In the genomic region with DNA sequence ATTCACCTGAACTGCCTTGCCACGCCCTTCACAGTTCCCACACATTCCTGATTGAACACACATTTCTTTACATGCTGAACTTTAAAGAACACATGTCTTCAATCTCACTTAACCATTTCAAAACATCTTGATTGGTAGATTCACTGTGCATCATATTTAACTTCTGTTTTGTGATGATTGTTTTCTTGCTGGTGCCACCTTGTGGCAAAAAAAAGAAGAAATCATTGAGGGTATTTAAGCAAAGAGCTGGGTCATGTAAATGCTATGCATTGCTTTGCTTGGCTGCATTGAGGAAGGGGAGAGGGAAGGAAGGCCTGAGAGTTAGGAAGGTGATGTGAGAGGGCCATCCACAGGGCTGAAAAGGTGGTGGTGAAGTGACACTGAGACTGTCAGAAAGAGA, we compare ENCODE assay signal across 15 mouse cellular contexts.
DNase-seq lines count a peak whose midpoint lies in the region; ATAC-seq and TF ChIP-seq lines count a peak whose summit lies in the region.
"Had no signal": no experiment of that assay in that cellular context is flagged by ENCODE, and none has a peak within 500 bp of the region (broad histone marks: within the 10 kb centered on the region; RNA-seq: fewer than 3 reads in every experiment).

No protein-coding gene starts in this region.

- POLR2A ChIA-PET in Patski (lab: Charles Lee) = no interaction called here

- no peaks in the 10 kb centered on the region for H3K36me3 ChIP-seq in forebrain, postnatal 0 days (ENCODE audit: insufficient read depth)
- H3K36me3 ChIP-seq in forebrain, embryonic 10.5 days (replicated peaks) = no peaks in the 10 kb centered on the region
- H3K36me3 ChIP-seq: heart, embryonic 10.5 days; kidney, embryonic 15.5 days; limb, embryonic 15.5 days; midbrain, embryonic 13.5 days had no signal

- H3K4me3 ChIP-seq in forebrain, postnatal 0 days (ENCODE audit: low read depth, low read length) = no peak overlapping the region
- H3K4me3 ChIP-seq in forebrain, embryonic 10.5 days = no peak overlapping the region
- H3K4me3 ChIP-seq: heart, embryonic 10.5 days; kidney, embryonic 15.5 days; limb, embryonic 15.5 days; midbrain, embryonic 13.5 days had no signal

- no peak for ATAC-seq in forebrain, postnatal 0 days
- no peak for ATAC-seq in Patski
- ATAC-seq: midbrain, embryonic 13.5 days had no signal

- H3K9me3 ChIP-seq in forebrain, postnatal 0 days (ENCODE audit: low read length) = no peaks in the 10 kb centered on the region
- no peaks in the 10 kb centered on the region for H3K9me3 ChIP-seq in forebrain, embryonic 10.5 days
- H3K9me3 ChIP-seq: heart, embryonic 10.5 days; kidney, embryonic 15.5 days; limb, embryonic 15.5 days; midbrain, embryonic 13.5 days had no signal

- CTCF ChIA-PET in Patski (lab: Charles Lee) = interaction anchor here (0.6 to 5.1 kb wide), 7 partner anchors 12 to 723 kb away, joined by 3 to 24 read pairs (median 3); no protein-coding TSS in a partner anchor

- in situ Hi-C loops in Patski (cut with MboI; ENCODE audit: low pct_unique_long_range_greater_than_20kb) = loop anchor here (5.0 kb wide), 2 partner anchors 241 to 731 kb away; no protein-coding TSS in a partner anchor

- no peaks in the 10 kb centered on the region for H3K4me1 ChIP-seq in forebrain, postnatal 0 days (ENCODE audit: insufficient read depth)
- peaks cover 3% of the 10 kb centered on the region; the same call in 1 of the 2 replicates for H3K4me1 ChIP-seq in forebrain, embryonic 10.5 days
- H3K4me1 ChIP-seq: heart, embryonic 10.5 days; kidney, embryonic 15.5 days; limb, embryonic 15.5 days; midbrain, embryonic 13.5 days had no signal

- peak; percentile 59 for TF ChIP-seq CTCF in forebrain, postnatal 0 days (IDR thresholded peaks at IDR 0.05; ENCODE audit: low read depth)
- peak; percentile 59 for TF ChIP-seq CTCF in Patski (IDR thresholded peaks at IDR 0.05)

- H3K4me2 ChIP-seq in forebrain, postnatal 0 days (ENCODE audit: low read depth) = no peak overlapping the region
- H3K4me2 ChIP-seq: kidney, embryonic 15.5 days; limb, embryonic 15.5 days; midbrain, embryonic 13.5 days had no signal

- peak; percentile 21 for DNase-seq in forebrain, postnatal 0 days
- DNase-seq in forebrain, embryonic 10.5 days (ENCODE audit: extremely low spot score, low spot score) = no peak
- peak; percentile 8 for DNase-seq in kidney, postnatal 14 days
- no peak for DNase-seq in kidney, adult 11 months
- DNase-seq in 3T3-L1 (ENCODE audit: low read depth, low spot score) (peak; percentile 34), Patski (ENCODE audit: low read depth, low spot score) (no peak)
- no peak for DNase-seq in spleen, postnatal 36 days (ENCODE audit: low spot score in 2 of 2)
- no peak for DNase-seq in urinary bladder, postnatal 36 days (ENCODE audit: low spot score in 2 of 2)
- DNase-seq: adrenal gland, postnatal 14 days; layer of hippocampus, postnatal 36 days; thymus, adult 2 months had no signal

- H3K27ac ChIP-seq in forebrain, postnatal 0 days (ENCODE audit: low read depth, low read length) = no peak overlapping the region
- no peak overlapping the region for H3K27ac ChIP-seq in forebrain, embryonic 10.5 days
- H3K27ac ChIP-seq: heart, embryonic 10.5 days; kidney, embryonic 15.5 days; limb, embryonic 15.5 days; midbrain, embryonic 13.5 days had no signal

- H3K27me3 ChIP-seq in forebrain, postnatal 0 days (ENCODE audit: insufficient read depth, low read length) = no peaks in the 10 kb centered on the region
- no peaks in the 10 kb centered on the region for H3K27me3 ChIP-seq in forebrain, embryonic 10.5 days (ENCODE audit: poor library complexity, severe bottlenecking)
- no peaks in the 10 kb centered on the region for H3K27me3 ChIP-seq in Patski
- H3K27me3 ChIP-seq: kidney, embryonic 15.5 days; limb, embryonic 15.5 days; midbrain, embryonic 13.5 days had no signal

- 76% methylated on average over 1 of the region's 1 CpGs for WGBS in forebrain, postnatal 0 days
- WGBS in forebrain, embryonic 10.5 days = 69% methylated on average over 1 of the region's 1 CpGs

- no peak overlapping the region for H3K9ac ChIP-seq in forebrain, postnatal 0 days
- H3K9ac ChIP-seq: kidney, embryonic 15.5 days; limb, embryonic 15.5 days; midbrain, embryonic 13.5 days had no signal

Comparison
In these comparisons a context has a peak if more than half of its experiments do, and no peak if none do; other contexts are left out.
1. DNase-seq: peak in forebrain, postnatal 0 days (single experiment), kidney, postnatal 14 days (single experiment) and 3T3-L1 (single experiment); none in forebrain, embryonic 10.5 days (single experiment), kidney, adult 11 months (single experiment), Patski (single experiment), spleen, postnatal 36 days (0 of 2) and urinary bladder, postnatal 36 days (0 of 2).